Mouse (Mus musculus) MEL-GATA-1-ER (cell line): Measurements from ENCODE around the gene Sdsl.
A peak's percentile ranks its signal among the peaks of the same experiment; 100 is the strongest.
"Not testable (repeated sequence)": the region's sequence is repeated elsewhere in the genome, so short reads cannot be mapped to it uniquely, and the experiment has no call there.

ENCODE experiments used
- DNase-seq: peaks from one replicate; pipeline ENCODE4 v3.0.0-alpha.2; 2012; ENCODE audit warnings: low read depth; ENCODE audit errors: extremely low read depth

Gene Sdsl

GRCm38 (mm10) chr5:120472770-120473169 lies at the start of gene Sdsl:
Sdsl (minus strand) TSS chr5:120472810.
- DNase-seq = no peak

GRCm38 (mm10) chr5:120517552-120517951 lies 44.9 kb upstream of the Sdsl start:
- no peak for DNase-seq

GRCm38 (mm10) chr5:120516221-120516984 lies 43.8 kb upstream of the Sdsl start:
- DNase-seq = no peak

- DNase-seq = no peak
Observed at GRCm38 (mm10) chr5:120515451-120515850, 42.8 kb upstream of the Sdsl start.

- no peak for DNase-seq
Observed at GRCm38 (mm10) chr5:120514754-120515153, 42.1 kb upstream of the Sdsl start.

- no peak for DNase-seq
Observed at GRCm38 (mm10) chr5:120514031-120514677, 41.5 kb upstream of the Sdsl start.

GRCm38 (mm10) chr5:120512911-120513555 lies 40.4 kb upstream of the Sdsl start:
- DNase-seq = no peak

- no peak for DNase-seq
Observed at GRCm38 (mm10) chr5:120511643-120512220, 39.1 kb upstream of the Sdsl start.

GRCm38 (mm10) chr5:120510982-120511642 lies 38.5 kb upstream of the Sdsl start, which contains the start of gene Slc8b1:
Slc8b1 (plus strand) TSS chr5:120511168.
- DNase-seq = peak; percentile 50

GRCm38 (mm10) chr5:120507311-120507710 lies 34.7 kb upstream of the Sdsl start:
- DNase-seq = no peak

GRCm38 (mm10) chr5:120506490-120506889 lies 33.9 kb upstream of the Sdsl start:
- DNase-seq = no peak

GRCm38 (mm10) chr5:120505781-120506180 lies 33.2 kb upstream of the Sdsl start:
- DNase-seq = no peak

GRCm38 (mm10) chr5:120505368-120505767 lies 32.8 kb upstream of the Sdsl start:
- DNase-seq = peak; percentile 57

GRCm38 (mm10) chr5:120503144-120503795 lies 30.7 kb upstream of the Sdsl start, which contains the start of gene Plbd2:
Plbd2 (minus strand) TSS chr5:120503625.
- no peak for DNase-seq

GRCm38 (mm10) chr5:120502675-120503143 lies 30.1 kb upstream of the Sdsl start:
- DNase-seq = no peak

GRCm38 (mm10) chr5:120502147-120502621 lies 29.6 kb upstream of the Sdsl start:
- DNase-seq = no peak

GRCm38 (mm10) chr5:120500609-120501008 lies 28.0 kb upstream of the Sdsl start:
- DNase-seq = not testable (repeated sequence)

GRCm38 (mm10) chr5:120499202-120499601 lies 26.6 kb upstream of the Sdsl start:
- no peak for DNase-seq

- DNase-seq = no peak
Observed at GRCm38 (mm10) chr5:120497071-120497470, 24.5 kb upstream of the Sdsl start.

GRCm38 (mm10) chr5:120495703-120496226 lies 23.2 kb upstream of the Sdsl start:
- DNase-seq = no peak
